Mouse (Mus musculus) liver, embryonic 13.5 days (tissue): ENCODE data around the gene Eno3. TPM values are rescaled to one million over a fixed set of nuclear protein-coding genes. Genes with fewer than 3 reads are reported as not detected.

Source experiments
- ATAC-seq: fragments of 200-750 bp; cut with Nextera tagmentation; 2 replicates; pipeline ENCODE4 v1.8.0; 2017; ENCODE audit warnings: low read depth, mild to moderate bottlenecking, moderate number of reproducible peaks, moderate library complexity
- DNase-seq: peaks from one replicate; pipeline ENCODE4 v3.0.0; 2022
- H3K27ac ChIP-seq: fragments of 300-500 bp; sonication (generic); 2 replicates; pipeline ENCODE4 v1.5.1; 2015; ENCODE audit warnings: moderate library complexity, mild to moderate bottlenecking, inconsistent platforms
- H3K27me3 ChIP-seq: fragments of 300-500 bp; sonication (generic); 2 replicates; pipeline ENCODE4 v1.6.1; 2015; ENCODE audit warnings: mild to moderate bottlenecking, inconsistent platforms
- H3K36me3 ChIP-seq: fragments of 300-500 bp; sonication (generic); 2 replicates; pipeline ENCODE4 v1.6.1; 2015; ENCODE audit warnings: mild to moderate bottlenecking, inconsistent platforms
- H3K4me1 ChIP-seq: fragments of 300-500 bp; sonication (generic); replicated peaks from 2 replicates; pipeline ENCODE4 v1.6.1; 2015; ENCODE audit warnings: inconsistent platforms
- H3K4me2 ChIP-seq: fragments of 300-500 bp; sonication (generic); 2 replicates; pipeline ENCODE4 v1.6.1; 2015; ENCODE audit warnings: inconsistent platforms, mild to moderate bottlenecking, moderate library complexity
- H3K4me3 ChIP-seq: fragments of 300-500 bp; sonication (generic); replicated peaks from 2 replicates; pipeline ENCODE4 v1.5.1; 2015; ENCODE audit warnings: mild to moderate bottlenecking, inconsistent platforms
- H3K9ac ChIP-seq: fragments of 300-500 bp; sonication (generic); 2 replicates; pipeline ENCODE4 v1.6.1; 2015; ENCODE audit warnings: mild to moderate bottlenecking, inconsistent platforms
- H3K9me3 ChIP-seq: fragments of 300-500 bp; sonication (generic); replicated peaks from 2 replicates; pipeline ENCODE4 v1.6.1; 2016; ENCODE audit warnings: inconsistent platforms
- WGBS: fragments of 180-500 bp; shearing (Covaris S2); methylation state at CpG from one replicate; pipeline ENCODE4 v1.1.7; 2015; ENCODE audit not compliant: insufficient replicate concordance; 5-methylcytosine and 5-hydroxymethylcytosine counted together
- polyA plus RNA-seq: library from polyadenylated mRNA; unstranded; fragments of >200 nt; fragmentation: Nextera tagmentation; extraction: Ambion mirVana; gene quantifications from 2 replicates; pipeline ENCODE4 v1.2.1, GENCODE M21; 2015

Eno3 gene
- polyA plus RNA-seq, 1 experiment from 2014 or later: 6.7 TPM

DNA sequence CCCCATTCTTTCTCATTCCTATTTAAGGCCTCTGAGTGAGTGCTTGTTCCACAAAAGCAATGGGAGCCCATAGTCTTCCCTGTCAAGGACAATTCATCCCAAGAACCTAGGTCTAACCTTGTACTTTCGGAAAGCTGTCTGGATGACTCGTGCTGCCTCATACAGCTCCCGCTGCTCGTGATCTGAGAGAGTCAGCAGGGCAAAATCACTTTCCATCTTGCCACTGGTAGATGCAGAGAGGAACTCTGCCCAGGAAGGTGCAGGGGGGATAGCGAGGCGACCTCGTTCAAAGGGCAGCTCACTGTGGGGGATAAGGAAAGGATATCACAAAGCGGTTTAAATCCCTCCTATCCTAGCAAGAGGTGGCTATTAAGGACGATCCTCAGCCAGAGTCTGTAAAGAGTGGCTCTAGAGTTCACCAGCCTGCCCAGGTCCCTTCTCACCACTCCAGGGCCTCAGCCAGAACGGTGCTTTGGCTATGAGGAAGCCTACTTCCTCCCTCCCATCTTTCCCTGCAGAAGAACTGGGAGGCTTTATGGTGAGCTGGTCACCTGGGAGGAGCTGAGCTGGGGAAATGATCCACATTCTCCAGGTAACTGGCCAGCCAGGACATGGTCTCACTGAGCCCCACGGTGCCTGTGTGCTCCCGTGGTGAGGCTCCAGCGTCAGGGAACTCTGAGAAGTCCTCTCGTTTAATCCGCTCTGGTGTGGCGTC is 14.5 kb downstream of the Eno3 start:
- ATAC-seq (no peak), DNase-seq (no peak)
- Histone ChIP-seq H3K4me3 (no peak overlapping the region), H3K9me3 (no peaks in the 10 kb centered on the region), H3K4me2 (no peak overlapping the region), H3K4me1 (peaks cover 44% of the 10 kb centered on the region), H3K9ac (peak overlapping the region; percentile 4; the same call in 1 of the 2 replicates), H3K27ac (no peak overlapping the region), H3K36me3 (peaks cover 30% of the 10 kb centered on the region), H3K27me3 (no peaks in the 10 kb centered on the region)
- 76% methylated on average over 16 of the region's 16 CpGs for WGBS

DNA sequence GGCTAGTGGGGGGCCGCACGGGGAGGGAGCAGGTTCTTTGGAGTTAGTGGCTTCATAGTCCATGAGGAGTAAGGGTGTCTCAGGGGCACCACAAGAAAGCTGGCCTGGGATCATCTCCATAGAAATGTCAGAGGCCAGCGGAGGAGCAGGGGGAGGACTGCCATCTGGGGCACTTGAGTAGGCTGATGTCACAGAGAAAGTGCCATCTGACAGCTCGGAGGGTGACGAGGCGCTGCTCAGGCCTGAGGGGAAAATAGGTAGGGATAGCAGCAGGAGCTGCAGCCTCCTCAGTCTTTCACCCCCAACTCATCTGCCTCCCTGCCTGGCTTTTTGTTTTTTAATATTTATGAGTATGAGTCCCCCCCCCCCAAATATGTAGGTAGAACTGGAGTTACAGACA is 17.0 kb downstream of the Eno3 start:
- DNase-seq: no peak
- no peak overlapping the region for H3K4me3 ChIP-seq
- no peaks in the 10 kb centered on the region for H3K9me3 ChIP-seq
- ATAC-seq: no peak
- H3K9ac ChIP-seq: no peak overlapping the region
- peaks cover 33% of the 10 kb centered on the region for H3K36me3 ChIP-seq
- no peak overlapping the region for H3K27ac ChIP-seq
- no peaks in the 10 kb centered on the region for H3K27me3 ChIP-seq
- no peak overlapping the region for H3K4me2 ChIP-seq
- 81% methylated on average over 6 of the region's 6 CpGs for WGBS
- H3K4me1 ChIP-seq: peaks cover 40% of the 10 kb centered on the region

DNA sequence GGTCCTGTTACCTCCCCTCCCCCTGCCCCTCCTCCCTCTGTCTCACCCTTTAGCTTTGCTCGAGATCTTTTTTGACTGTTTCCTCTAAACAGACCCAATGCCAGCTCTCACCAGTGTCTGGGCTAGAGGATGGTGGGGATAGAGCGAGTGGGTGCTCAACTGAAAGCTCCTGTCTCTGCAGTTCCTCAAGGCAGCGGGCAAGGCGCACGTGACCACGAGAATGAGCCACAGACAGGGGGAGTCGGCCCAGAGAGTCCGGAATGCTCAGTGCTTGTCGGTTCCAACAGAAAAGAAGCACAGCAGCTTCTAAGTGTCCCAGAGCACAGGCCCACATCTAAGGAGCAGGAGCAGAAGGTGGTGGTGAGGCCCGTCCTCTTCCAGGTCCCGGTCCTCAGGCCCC is 17.5 kb downstream of the Eno3 start:
- Histone ChIP-seq H3K9ac (no peak overlapping the region), H3K4me3 (no peak overlapping the region), H3K27me3 (no peaks in the 10 kb centered on the region), H3K9me3 (no peaks in the 10 kb centered on the region), H3K27ac (no peak overlapping the region), H3K36me3 (peaks cover 33% of the 10 kb centered on the region), H3K4me1 (peaks cover 45% of the 10 kb centered on the region), H3K4me2 (no peak overlapping the region)
- DNase-seq (no peak), ATAC-seq (no peak)
- 59% methylated on average over 11 of the region's 11 CpGs for WGBS

DNA sequence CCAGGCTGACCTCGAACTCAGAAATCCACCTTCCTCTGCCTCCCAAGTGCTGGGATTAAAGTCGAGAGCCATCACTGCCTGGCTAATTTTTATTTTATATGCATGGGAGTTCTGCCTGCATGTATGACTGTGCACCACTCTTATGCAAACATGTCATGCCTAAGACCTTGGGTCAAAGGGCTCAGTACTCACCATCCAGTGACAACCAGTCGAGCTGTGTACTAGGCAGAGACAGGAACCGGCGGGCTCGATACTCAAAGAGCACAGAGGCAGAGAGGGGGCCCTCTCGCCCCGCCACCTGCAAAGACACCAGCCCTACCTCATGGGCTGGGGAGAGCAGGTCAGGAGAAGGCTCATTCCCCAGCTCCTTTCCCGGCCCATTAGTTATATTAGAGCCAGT is 21.1 kb downstream of the Eno3 start:
- H3K36me3 ChIP-seq: peaks cover 39% of the 10 kb centered on the region
- H3K9ac ChIP-seq: no peak overlapping the region
- H3K4me3 ChIP-seq: no peak overlapping the region
- H3K27ac ChIP-seq: peak overlapping the region; percentile 47; the same call in 1 of the 2 replicates
- WGBS: 71% methylated on average over 9 of the region's 9 CpGs
- H3K27me3 ChIP-seq: no peaks in the 10 kb centered on the region
- H3K4me1 ChIP-seq: peaks cover 40% of the 10 kb centered on the region
- H3K9me3 ChIP-seq: no peaks in the 10 kb centered on the region
- ATAC-seq (peak; percentile 34; the same call in 1 of the 2 replicates), DNase-seq (no peak)
- no peak overlapping the region for H3K4me2 ChIP-seq

DNA sequence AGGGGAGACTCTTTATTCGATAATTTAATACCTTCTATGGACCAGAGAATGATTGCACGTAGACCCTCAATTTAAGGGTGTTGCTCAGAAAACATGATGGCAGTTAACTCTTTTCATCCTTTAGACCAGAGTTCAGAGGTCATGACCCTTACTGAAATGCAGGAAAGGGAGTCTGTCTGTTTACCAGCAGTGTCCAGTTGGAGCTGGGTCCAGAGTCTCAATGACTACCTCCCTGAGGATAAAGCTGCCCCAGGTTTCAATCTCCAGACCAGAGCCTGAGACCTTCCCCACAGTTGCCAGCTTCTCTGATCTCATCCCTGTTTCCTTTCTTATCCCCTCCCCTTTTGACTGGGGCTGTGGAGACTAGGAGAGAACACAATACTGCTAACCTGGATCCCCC is 21.6 kb downstream of the Eno3 start:
- WGBS: 78% methylated on average over 2 of the region's 2 CpGs
- no peak overlapping the region for H3K4me3 ChIP-seq
- DNase-seq (no peak), ATAC-seq (peak; percentile 39)
- no peak overlapping the region for H3K9ac ChIP-seq
- peak overlapping the region; percentile 47 for H3K27ac ChIP-seq
- peaks cover 40% of the 10 kb centered on the region for H3K4me1 ChIP-seq
- peaks cover 44% of the 10 kb centered on the region for H3K36me3 ChIP-seq
- no peaks in the 10 kb centered on the region for H3K27me3 ChIP-seq
- no peak overlapping the region for H3K4me2 ChIP-seq
- no peaks in the 10 kb centered on the region for H3K9me3 ChIP-seq

DNA sequence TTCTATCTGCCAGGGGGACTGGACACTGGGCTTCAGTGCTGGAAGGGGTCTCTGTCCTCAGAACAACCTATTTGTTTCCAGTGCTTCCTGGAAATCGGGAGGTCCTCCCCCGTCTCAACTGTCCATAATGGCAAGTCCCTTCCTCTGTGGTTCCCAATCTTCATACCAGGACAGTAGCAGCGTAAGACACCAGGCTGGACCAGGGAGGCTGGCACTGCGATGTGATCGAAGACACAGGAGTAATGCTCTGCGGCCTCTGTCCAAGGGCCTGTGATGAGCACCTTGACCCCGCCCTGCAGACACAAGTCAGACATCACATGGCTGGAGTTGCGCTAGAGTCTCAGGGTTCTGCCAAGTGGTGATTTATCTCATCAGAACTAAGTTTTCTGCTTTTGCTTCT is 22.4 kb downstream of the Eno3 start:
- H3K27me3 ChIP-seq: no peaks in the 10 kb centered on the region
- no peaks in the 10 kb centered on the region for H3K9me3 ChIP-seq
- H3K4me3 ChIP-seq: no peak overlapping the region
- WGBS: 82% methylated on average over 8 of the region's 8 CpGs
- peak overlapping the region; percentile 47 for H3K27ac ChIP-seq
- ATAC-seq (no peak), DNase-seq (no peak)
- H3K36me3 ChIP-seq: peaks cover 45% of the 10 kb centered on the region
- no peak overlapping the region for H3K9ac ChIP-seq
- H3K4me2 ChIP-seq: no peak overlapping the region
- peaks cover 39% of the 10 kb centered on the region for H3K4me1 ChIP-seq

DNA sequence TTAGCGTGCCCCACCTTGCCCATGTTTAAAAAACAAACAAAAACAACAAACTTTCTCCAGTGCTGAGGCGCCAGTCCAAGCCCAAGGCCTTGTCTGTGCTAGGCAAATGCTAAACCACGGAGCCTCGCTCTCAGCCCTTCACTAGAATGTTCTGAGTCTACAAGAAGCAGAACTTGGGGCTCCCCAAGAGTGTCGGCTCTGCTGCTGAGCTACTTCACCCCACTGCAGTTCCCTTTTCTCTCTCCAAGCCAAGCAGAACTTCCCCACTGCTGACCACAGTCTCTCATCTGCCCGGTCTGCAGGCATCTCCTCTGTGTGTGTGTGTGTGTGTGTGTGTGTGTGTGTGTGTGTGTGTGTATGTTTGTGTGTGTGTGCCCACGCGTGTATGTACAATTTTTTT is 22.9 kb downstream of the Eno3 start:
- DNase-seq: no peak
- peaks cover 42% of the 10 kb centered on the region for H3K36me3 ChIP-seq

DNA sequence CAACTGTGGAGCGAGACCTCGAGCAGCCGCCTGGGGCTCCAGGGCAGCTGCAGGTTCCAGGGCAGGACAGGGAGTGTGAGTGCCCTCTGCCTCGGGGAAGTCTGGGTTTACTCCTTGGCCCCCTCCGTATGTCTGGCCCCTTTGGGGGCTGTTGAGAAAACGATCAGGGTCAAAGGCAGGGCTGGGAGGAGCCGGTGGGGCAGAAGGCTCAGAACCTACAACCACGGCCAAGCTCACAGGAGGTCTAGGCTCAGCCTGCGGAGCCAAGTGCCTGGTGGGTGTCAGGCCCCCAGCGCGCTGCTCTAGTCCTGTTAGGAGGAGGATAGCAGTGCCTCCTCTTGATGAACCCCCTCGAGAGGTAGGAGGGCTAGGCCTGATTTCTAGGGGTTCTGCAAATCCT is 24.2 kb downstream of the Eno3 start:
- Histone ChIP-seq H3K4me3 (no peak overlapping the region), H3K27me3 (no peaks in the 10 kb centered on the region), H3K36me3 (peaks cover 35% of the 10 kb centered on the region), H3K9me3 (no peaks in the 10 kb centered on the region), H3K27ac (no peak overlapping the region), H3K4me2 (no peak overlapping the region), H3K9ac (no peak overlapping the region), H3K4me1 (peaks cover 37% of the 10 kb centered on the region)
- DNase-seq (no peak), ATAC-seq (no peak)
- WGBS: 75% methylated on average over 12 of the region's 12 CpGs

More for the DNA sequence above, 22.9 kb downstream of the Eno3 start:
- Histone ChIP-seq H3K27me3 (no peaks in the 10 kb centered on the region), H3K9me3 (no peaks in the 10 kb centered on the region), H3K4me2 (no peak overlapping the region), H3K4me3 (no peak overlapping the region), H3K27ac (peak overlapping the region; percentile 47; the same call in 1 of the 2 replicates), H3K4me1 (peaks cover 36% of the 10 kb centered on the region), H3K9ac (no peak overlapping the region)
- no peak for ATAC-seq
- WGBS: 40% methylated on average over 8 of the region's 8 CpGs

DNA sequence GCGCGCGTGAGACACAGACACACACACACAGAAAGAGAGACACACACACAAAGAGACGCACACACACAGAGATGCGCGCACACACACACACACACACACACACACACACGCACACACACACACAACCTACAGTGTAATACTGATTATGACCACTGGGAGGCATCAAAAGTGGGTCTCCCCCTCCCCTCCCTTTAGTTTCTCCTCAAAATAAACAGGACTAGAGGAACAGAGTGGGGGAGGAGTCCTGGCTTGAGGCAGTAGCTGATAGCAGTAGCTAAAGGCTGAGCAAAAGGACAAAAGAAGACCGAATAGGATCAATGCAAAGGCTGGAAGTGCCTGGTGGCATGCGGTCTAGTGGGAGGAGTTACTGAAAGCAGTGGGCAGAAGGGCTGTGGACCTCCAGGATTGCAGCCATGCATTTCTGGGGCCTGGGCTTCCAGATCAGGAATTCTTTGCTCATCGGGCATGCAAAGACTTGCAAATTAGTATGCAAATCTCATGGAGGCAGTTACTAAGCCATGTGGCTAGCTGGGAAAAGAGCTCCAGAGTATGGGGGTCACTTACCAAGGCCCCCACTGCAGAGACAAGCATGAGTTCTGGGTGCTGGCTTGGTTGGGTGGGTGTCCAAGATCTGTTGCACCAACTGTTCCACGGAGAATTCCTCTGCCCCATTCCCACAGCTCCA is 25.0 kb downstream of the Eno3 start:
- H3K9ac ChIP-seq: no peak overlapping the region
- no peaks in the 10 kb centered on the region for H3K9me3 ChIP-seq
- peaks cover 30% of the 10 kb centered on the region for H3K36me3 ChIP-seq
- H3K4me3 ChIP-seq: no peak overlapping the region
- peak; percentile 15; the same call in 1 of the 2 replicates for ATAC-seq
- 51% methylated on average over 11 of the region's 11 CpGs for WGBS
- peak overlapping the region; percentile 24 for H3K27ac ChIP-seq
- no peak overlapping the region for H3K4me2 ChIP-seq
- no peak for DNase-seq
- no peaks in the 10 kb centered on the region for H3K27me3 ChIP-seq
- H3K4me1 ChIP-seq: peaks cover 42% of the 10 kb centered on the region

DNA sequence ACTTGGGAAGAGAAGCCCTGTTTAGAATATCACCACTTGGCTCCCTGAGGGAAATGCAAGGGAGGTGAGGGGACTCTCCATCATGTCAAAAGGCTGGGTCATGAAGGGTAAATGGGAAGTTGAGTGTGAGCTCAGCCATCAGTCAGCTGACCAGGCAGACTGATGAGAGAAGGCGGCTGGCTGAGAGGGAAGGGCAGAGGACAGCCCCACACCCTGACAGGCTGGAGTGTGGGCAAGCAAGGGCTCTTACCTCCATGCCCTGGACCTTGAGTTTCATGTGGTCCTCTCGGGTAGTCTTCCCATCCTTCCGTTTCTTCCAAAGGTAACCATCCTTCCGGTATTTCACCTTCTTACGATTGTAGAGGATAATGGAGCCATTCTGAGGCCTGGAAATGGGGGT is 26.6 kb downstream of the Eno3 start:
- no peak for ATAC-seq
- no peak overlapping the region for H3K4me3 ChIP-seq
- WGBS: 72% methylated on average over 5 of the region's 5 CpGs
- no peak overlapping the region for H3K4me2 ChIP-seq
- H3K9ac ChIP-seq: no peak overlapping the region
- no peak for DNase-seq
- H3K36me3 ChIP-seq: peaks cover 30% of the 10 kb centered on the region
- no peaks in the 10 kb centered on the region for H3K9me3 ChIP-seq
- H3K27ac ChIP-seq: no peak overlapping the region
- H3K27me3 ChIP-seq: no peaks in the 10 kb centered on the region
- H3K4me1 ChIP-seq: peaks cover 51% of the 10 kb centered on the region

DNA sequence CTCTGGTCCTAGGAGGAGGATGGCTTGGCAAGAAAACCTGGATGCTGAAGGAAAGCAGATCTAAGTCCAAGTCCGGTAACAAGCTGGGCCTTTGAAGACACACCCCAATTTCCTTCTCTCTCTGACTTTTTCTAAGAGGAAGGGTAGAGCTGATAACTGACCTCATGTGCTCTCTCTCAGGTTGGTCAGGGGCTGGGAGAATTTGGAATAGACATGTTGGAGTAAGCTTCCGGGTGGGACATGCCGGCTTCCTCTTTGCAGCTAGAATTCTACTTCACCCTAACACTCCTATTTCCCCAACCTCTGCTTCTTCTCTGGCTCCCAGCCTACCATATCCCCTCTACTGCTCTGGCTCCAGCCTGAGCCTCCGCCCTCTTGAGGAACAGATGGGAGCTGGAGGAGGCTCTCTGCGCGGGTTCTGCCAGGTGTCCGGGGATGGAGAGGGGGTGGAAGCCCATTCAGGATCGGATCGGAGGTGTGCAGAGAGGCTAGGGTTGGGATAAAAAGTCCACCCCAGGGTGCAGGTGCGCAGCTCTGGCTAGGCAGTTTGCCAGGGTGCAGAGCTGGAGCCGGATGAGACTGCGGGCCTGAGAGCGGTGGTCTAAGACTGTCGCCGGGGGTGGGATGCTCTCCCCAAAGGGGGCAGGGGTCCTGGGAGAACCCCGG is 30.0 kb downstream of the Eno3 start:
- ATAC-seq (peak; percentile 29), DNase-seq (no peak)
- H3K4me3 ChIP-seq: peak overlapping the region; percentile 81
- 0 out of 2 replicates have a peak, but pooled peaks cover 3% of the 10 kb centered on the region for H3K27me3 ChIP-seq
- peaks cover 18% of the 10 kb centered on the region for H3K36me3 ChIP-seq
- peaks cover 36% of the 10 kb centered on the region for H3K4me1 ChIP-seq
- H3K4me2 ChIP-seq: peak overlapping the region; percentile 96
- H3K9ac ChIP-seq: peak overlapping the region; percentile 87
- WGBS: 2% methylated on average over 16 of the region's 16 CpGs
- no peaks in the 10 kb centered on the region for H3K9me3 ChIP-seq
- H3K27ac ChIP-seq: peak overlapping the region; percentile 74
